Mouse (Mus musculus) CH12.LX (cell line): ENCODE results near the gene Slc24a3. TPM values are rescaled to one million over a fixed set of nuclear protein-coding genes. Genes with fewer than 3 reads are reported as not detected.
A peak's percentile ranks its signal among the peaks of the same experiment; 100 is the strongest.

Experiments used
- DNase-seq: peaks from one replicate; pipeline ENCODE4 v3.0.0-alpha.2; 2013; ENCODE audit errors: extremely low read depth
- H3K27ac ChIP-seq: 2 replicates; pipeline ENCODE4 v1.5.1; 2012; ENCODE audit warnings: low read depth, mild to moderate bottlenecking, control low read depth, moderate library complexity; ENCODE audit not compliant: insufficient read depth
- H3K27me3 ChIP-seq: replicated peaks from 2 replicates; pipeline ENCODE3; 2012; ENCODE audit warnings: inconsistent platforms
- H3K36me3 ChIP-seq, 2 experiments: replicated peaks in 1 of 2; 2 replicates each; pipeline versions ENCODE3 to v1.6.1; 2012; ENCODE audit warnings: inconsistent platforms in 1 of 2, low read length in 1 of 2, mild to moderate bottlenecking in 1 of 2, mixed read lengths in 1 of 2, moderate library complexity in 1 of 2; ENCODE audit not compliant: control insufficient read depth in 1 of 2, insufficient read depth in 1 of 2
- H3K4me1 ChIP-seq, 2 experiments: 2 replicates each; pipeline ENCODE4 v1.6.1; 2012; ENCODE audit warnings: inconsistent platforms in 1 of 2, moderate library complexity in 1 of 2; ENCODE audit not compliant: insufficient read depth in 2 of 2, control insufficient read depth in 1 of 2
- H3K4me2 ChIP-seq: 2 replicates; pipeline ENCODE4 v1.6.1; 2012; ENCODE audit warnings: low read depth, mild to moderate bottlenecking, control low read depth; ENCODE audit not compliant: poor library complexity, insufficient read depth, severe bottlenecking
- H3K4me3 ChIP-seq, 3 experiments: fragments of 150-350 bp in 1 of 3; sonication (generic) in 1 of 3; replicated peaks in 1 of 3; 2 replicates each; pipeline versions ENCODE3 to v1.5.1; 2011 to 2012; ENCODE audit warnings: low read depth in 2 of 3, low read length in 2 of 3, mild to moderate bottlenecking in 2 of 3, moderate library complexity in 2 of 3, control low read depth in 1 of 3, improper control_type of control experiment in 1 of 3, inconsistent platforms in 1 of 3, mixed read lengths in 1 of 3; ENCODE audit not compliant: poor library complexity in 1 of 3
- H3K79me2 ChIP-seq: replicated peaks from 2 replicates; pipeline ENCODE4 v1.6.1; 2012; ENCODE audit warnings: mild to moderate bottlenecking, moderate library complexity; ENCODE audit not compliant: control insufficient read depth, poor library complexity, insufficient read depth, severe bottlenecking; ENCODE audit errors: extremely low read depth
- H3K9ac ChIP-seq: 2 replicates; pipeline ENCODE4 v1.6.1; 2012; ENCODE audit warnings: low read depth, mild to moderate bottlenecking, control low read depth, moderate library complexity; ENCODE audit not compliant: insufficient read depth
- H3K9me3 ChIP-seq: replicated peaks from 2 replicates; pipeline ENCODE3; 2012; ENCODE audit warnings: low read length, inconsistent platforms, mixed read lengths
- CHD2 ChIP-seq: IDR thresholded peaks from 2 replicates; pipeline ENCODE4 v1.6.1; 2011; ENCODE audit warnings: low read length, improper control_type of control experiment
- GABPA ChIP-seq: IDR thresholded peaks from 2 replicates; pipeline ENCODE4 v1.6.1; 2012; ENCODE audit warnings: low read depth, low read length, improper control_type of control experiment, inconsistent platforms; ENCODE audit not compliant: insufficient replicate concordance
- IRF4 ChIP-seq: IDR thresholded peaks from 2 replicates; pipeline ENCODE4 v1.6.1; 2014; ENCODE audit warnings: low read depth, mild to moderate bottlenecking, inconsistent platforms, low read length, improper control_type of control experiment
- JUN ChIP-seq: IDR thresholded peaks from 2 replicates; pipeline ENCODE4 v1.6.1; 2011; ENCODE audit warnings: low read depth, mild to moderate bottlenecking, low read length, improper control_type of control experiment, moderate library complexity; ENCODE audit not compliant: insufficient read depth
- JUND ChIP-seq: conservative IDR thresholded peaks from 2 replicates; pipeline ENCODE4 v1.6.1; 2011; ENCODE audit warnings: low read depth, low read length, improper control_type of control experiment
- MAFK ChIP-seq: IDR thresholded peaks from 2 replicates; pipeline ENCODE4 v1.6.1; 2011; ENCODE audit warnings: low read length, improper control_type of control experiment; ENCODE audit not compliant: insufficient replicate concordance
- MAZ ChIP-seq: IDR thresholded peaks from 2 replicates; pipeline ENCODE4 v1.6.1; 2012; ENCODE audit warnings: low read depth, mild to moderate bottlenecking, inconsistent platforms, low read length, improper control_type of control experiment, moderate library complexity
- MXI1 ChIP-seq: IDR thresholded peaks from 2 replicates; pipeline ENCODE4 v1.6.1; 2011; ENCODE audit warnings: mild to moderate bottlenecking, low read depth, low read length, improper control_type of control experiment
- NRF1 ChIP-seq: IDR thresholded peaks from 2 replicates; pipeline ENCODE4 v1.6.1; 2014; ENCODE audit warnings: low read depth, mild to moderate bottlenecking, inconsistent platforms, low read length, improper control_type of control experiment, moderate library complexity
- POLR2A ChIP-seq: IDR thresholded peaks from 2 replicates; pipeline ENCODE4 v1.6.1; 2011; ENCODE audit warnings: low read depth, mild to moderate bottlenecking, improper control_type of control experiment, low read length
- POLR2AphosphoS2 ChIP-seq: IDR thresholded peaks from 2 replicates; pipeline ENCODE4 v1.6.1; 2011; ENCODE audit warnings: low read depth, low read length, improper control_type of control experiment
- RCOR1 ChIP-seq: conservative IDR thresholded peaks from 2 replicates; pipeline ENCODE4 v1.6.1; 2012; ENCODE audit warnings: low read depth, mild to moderate bottlenecking, inconsistent platforms, low read length, improper control_type of control experiment
- SMC3 ChIP-seq: IDR thresholded peaks from 2 replicates; pipeline ENCODE4 v1.6.1; 2011; ENCODE audit warnings: low read depth, low read length, improper control_type of control experiment
- TBP ChIP-seq: conservative IDR thresholded peaks from 2 replicates; pipeline ENCODE4 v1.6.1; 2011; ENCODE audit warnings: low read depth, low read length, improper control_type of control experiment
- TCF12 ChIP-seq: IDR thresholded peaks from 2 replicates; pipeline ENCODE4 v1.6.1; 2014; ENCODE audit warnings: low read depth, mild to moderate bottlenecking, inconsistent platforms, low read length, improper control_type of control experiment
- UBTF ChIP-seq: IDR thresholded peaks from 2 replicates; pipeline ENCODE4 v1.6.1; 2012; ENCODE audit warnings: low read depth, mild to moderate bottlenecking, inconsistent platforms, low read length, improper control_type of control experiment, moderate library complexity
- USF2 ChIP-seq: conservative IDR thresholded peaks from 2 replicates; pipeline ENCODE4 v1.6.1; 2011; ENCODE audit warnings: low read depth, low read length, improper control_type of control experiment
- ZNF384 ChIP-seq: IDR thresholded peaks from 2 replicates; pipeline ENCODE4 v1.6.1; 2012; ENCODE audit warnings: low read depth, low read length, improper control_type of control experiment, inconsistent platforms
- dilution Hi-C: fragments of 300-500 bp; cut with MboI; formaldehyde crosslinking; loops from 2 replicates; pipeline ENCODE4 v1.14.3; 2020; ENCODE audit warnings: low sequenced_read_pairs; ENCODE audit not compliant: extremely low pct_unique_long_range_greater_than_20kb, extremely low pct_ligation_motif_present
- in situ Hi-C: fragments of 300-500 bp; cut with MboI; formaldehyde crosslinking; loops from 3 replicates; pipeline ENCODE4 v1.14.3; 2019; ENCODE audit warnings: low sequenced_read_pairs, low pct_ligation_motif_present, low pct_unique_long_range_greater_than_20kb, mixed read lengths
- polyA plus RNA-seq: library from polyadenylated mRNA; unstranded; fragments of >175 nt; gene quantifications from 2 replicates; pipeline ENCODE4 v1.2.1, GENCODE M21; 2012; ENCODE audit warnings: low read depth; ENCODE audit not compliant: insufficient read length
- total RNA-seq, 2 experiments: library from RNA; depleted of rRNA; stranded (reverse); fragments of 300-350 nt in 1 of 2; fragments of >200 nt in 1 of 2; gene quantifications; 2 replicates each; pipeline ENCODE4 v1.2.3; 2012 to 2014

The Slc24a3 gene
- total and polyA plus RNA-seq, 3 experiments: not detected

DNA sequence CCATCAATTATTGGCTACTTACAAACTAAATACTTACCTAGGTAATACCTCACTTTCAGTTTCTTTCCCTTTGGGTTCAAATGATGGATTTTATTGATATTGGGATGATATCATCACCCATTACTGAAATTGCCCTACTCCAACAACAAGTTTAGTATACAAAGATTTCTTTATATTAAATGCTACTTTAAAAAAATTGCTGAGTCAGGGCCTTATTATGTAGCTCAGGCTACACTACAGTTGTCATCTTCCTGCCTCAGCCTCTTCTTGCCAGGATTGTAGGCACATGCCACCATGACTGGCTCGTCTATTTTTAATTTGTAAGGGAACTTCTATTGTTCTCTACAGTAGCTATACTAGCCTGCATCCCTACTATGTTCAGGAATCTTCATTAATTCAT lies 164.0 kb downstream of the Slc24a3 start:
- no peaks in the 10 kb centered on the region for H3K36me3 ChIP-seq
- H3K4me3 ChIP-seq: no peak overlapping the region
- peak; percentile 84 for TF ChIP-seq MAFK
- no peak for TF ChIP-seq JUND
- no peak for TF ChIP-seq POLR2A
- no peak for TF ChIP-seq RCOR1
- TF ChIP-seq GABPA: no peak
- no peak for TF ChIP-seq NRF1
- TF ChIP-seq ZNF384: no peak
- TF ChIP-seq POLR2AphosphoS2: no peak
- TF ChIP-seq UBTF: no peak
- no peak overlapping the region for H3K27ac ChIP-seq
- dilution Hi-C loops: no loop called here
- in situ Hi-C loops: no loop called here
- H3K79me2 ChIP-seq: no peaks in the 10 kb centered on the region
- H3K27me3 ChIP-seq: peaks cover 3% of the 10 kb centered on the region
- DNase-seq: no peak
- no peaks in the 10 kb centered on the region for H3K9me3 ChIP-seq
- H3K4me2 ChIP-seq: no peak overlapping the region
- no peak overlapping the region for H3K9ac ChIP-seq
- H3K4me1 ChIP-seq: no peaks in the 10 kb centered on the region

GRCm38 (mm10) chr2:145333466-145333865 lies 165.9 kb downstream of the Slc24a3 start:
- in situ Hi-C loops: no loop called here
- no peaks in the 10 kb centered on the region for H3K9me3 ChIP-seq
- dilution Hi-C loops: no loop called here

GRCm38 (mm10) chr2:145336406-145336805 lies 168.9 kb downstream of the Slc24a3 start:
- Histone ChIP-seq H3K36me3 (no peaks in the 10 kb centered on the region), H3K27me3 (peaks cover 1% of the 10 kb centered on the region), H3K9me3 (no peaks in the 10 kb centered on the region), H3K4me3 (no peak overlapping the region), H3K4me2 (no peak overlapping the region), H3K9ac (no peak overlapping the region), H3K4me1 (no peaks in the 10 kb centered on the region), H3K27ac (no peak overlapping the region), H3K79me2 (no peaks in the 10 kb centered on the region)
- in situ Hi-C loops: no loop called here
- no peak for DNase-seq
- TF ChIP-seq IRF4 (no peak), POLR2AphosphoS2 (no peak), SMC3 (no peak), GABPA (no peak), RCOR1 (no peak), CHD2 (no peak), MXI1 (no peak), JUN (no peak), TBP (no peak), MAZ (no peak), TCF12 (no peak)
- dilution Hi-C loops: no loop called here

More at GRCm38 (mm10) chr2:145333466-145333865, 165.9 kb downstream of the Slc24a3 start:
- no peak overlapping the region for H3K9ac ChIP-seq
- TF ChIP-seq MXI1 (no peak), MAFK (peak; percentile 83), JUND (no peak), USF2 (no peak)
- TF ChIP-seq, all 38 proteins: peak for 1
- DNase-seq: no peak
- peaks cover 2% of the 10 kb centered on the region for H3K27me3 ChIP-seq
- no peak overlapping the region for H3K4me3 ChIP-seq
- no peaks in the 10 kb centered on the region for H3K36me3 ChIP-seq
- no peaks in the 10 kb centered on the region for H3K4me1 ChIP-seq
- H3K4me2 ChIP-seq: no peak overlapping the region
- H3K27ac ChIP-seq: no peak overlapping the region
- H3K79me2 ChIP-seq: no peaks in the 10 kb centered on the region
